Mouse (Mus musculus) urinary bladder, adult 18-20 months (tissue): ENCODE data around the gene Isy1.
A peak's percentile ranks its signal among the peaks of the same experiment; 100 is the strongest.

ENCODE experiments used
- DNase-seq, 2 experiments: peaks; one replicate each; pipeline ENCODE4 v3.0.0; 2022; ENCODE audit warnings: low spot score in 2 of 2, mixed read lengths in 2 of 2

The Isy1 gene

GRCm38 (mm10) chr6:87805448-87805847, 33.1 kb downstream of the Isy1 start:
- DNase-seq: no peak

GRCm38 (mm10) chr6:87804886-87805285, 33.7 kb downstream of the Isy1 start:
- no peak for DNase-seq

DNA sequence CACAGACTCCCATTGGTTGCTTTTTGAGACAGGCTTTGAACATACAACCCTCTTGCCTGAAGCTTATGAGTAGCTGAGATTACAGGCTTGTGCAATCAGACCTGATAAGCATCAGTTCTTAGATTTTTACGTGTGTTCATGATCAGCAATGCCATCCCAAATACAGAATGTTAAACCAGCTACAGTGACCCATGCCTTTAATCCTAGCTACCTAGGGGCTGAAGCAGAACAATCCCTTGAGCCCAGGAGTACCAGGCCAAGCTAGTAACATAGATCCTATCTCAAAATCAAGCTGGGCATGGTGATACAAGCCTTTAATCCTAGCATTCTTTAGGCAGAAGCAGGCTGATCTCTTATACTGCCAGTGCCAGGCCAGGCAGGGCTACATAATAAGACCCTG, 34.6 kb downstream of the Isy1 start:
- no peak for DNase-seq

DNA sequence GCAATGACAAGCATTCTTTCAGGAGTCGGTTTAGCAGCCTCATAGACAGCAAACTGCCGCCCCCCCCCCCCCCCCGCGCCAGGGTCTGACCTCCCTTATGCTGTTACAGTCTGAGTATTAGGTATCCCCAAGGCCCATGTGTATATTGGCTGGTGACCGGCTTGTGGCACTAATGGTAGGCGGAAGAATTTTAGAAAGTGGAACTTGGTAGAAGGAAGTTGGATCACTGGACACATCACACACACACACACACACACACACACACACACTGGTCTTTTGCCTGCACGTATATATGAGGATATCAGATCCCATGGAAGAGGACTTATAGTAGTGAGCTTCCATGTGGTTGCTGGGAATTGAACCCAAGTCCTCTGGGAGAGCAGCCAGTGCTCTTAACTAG, 36.1 kb downstream of the Isy1 start:
- DNase-seq: no peak

DNA sequence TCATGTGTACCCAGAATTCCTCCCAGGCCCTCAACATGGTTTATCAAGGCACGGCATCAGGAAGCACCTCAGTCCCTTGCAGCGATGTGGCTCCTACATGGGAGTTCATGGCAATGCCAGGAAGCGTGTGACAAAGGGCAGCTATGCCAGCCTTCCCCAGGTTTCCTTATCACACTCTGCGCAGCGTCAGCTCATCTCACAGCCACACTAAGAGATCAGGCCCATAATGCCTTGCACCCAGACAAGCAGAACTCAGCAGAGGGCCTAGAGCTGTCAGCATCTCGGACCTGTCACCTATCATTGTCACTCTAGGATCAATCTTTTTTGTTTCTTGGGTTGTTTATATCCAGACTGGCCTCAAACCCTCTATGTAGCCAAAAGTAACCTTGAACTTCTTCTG, 39.0 kb downstream of the Isy1 start:
- DNase-seq: no peak

GRCm38 (mm10) chr6:87797321-87797720, 41.3 kb downstream of the Isy1 start:
- no peak for DNase-seq

DNA sequence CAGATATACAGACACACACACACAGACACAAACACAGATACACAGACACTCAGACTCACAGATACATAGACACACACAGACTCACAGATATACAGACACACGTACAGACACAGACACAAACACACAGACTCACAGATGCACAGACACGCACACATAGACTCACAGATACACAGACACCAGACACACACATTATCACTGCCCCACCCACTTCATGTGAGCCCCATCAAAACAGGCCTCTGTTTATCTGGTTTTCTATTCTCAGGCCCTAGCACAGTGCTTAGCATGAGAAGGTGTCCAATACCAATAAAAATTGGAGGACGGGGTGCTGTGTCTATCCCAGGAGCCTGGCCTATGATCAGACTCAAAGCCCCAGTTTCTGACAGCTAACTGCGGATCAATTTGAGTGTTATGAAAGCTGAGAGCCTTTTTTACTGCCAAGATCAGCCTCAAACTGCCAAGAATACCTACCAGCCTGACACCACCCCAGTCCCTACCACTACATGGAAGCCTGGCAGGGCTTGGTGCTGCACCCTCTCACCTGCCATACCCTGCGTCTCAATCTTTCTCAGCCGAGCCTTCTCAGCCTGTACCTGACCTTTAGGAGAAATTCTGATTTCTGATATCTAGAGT, 42.2 kb downstream of the Isy1 start:
- DNase-seq: no peak

- no peak for DNase-seq
Measured at GRCm38 (mm10) chr6:87795385-87796150, 43.0 kb downstream of the Isy1 start.

GRCm38 (mm10) chr6:87793821-87794510, 44.6 kb downstream of the Isy1 start:
- no peak for DNase-seq

GRCm38 (mm10) chr6:87791826-87792225, 46.8 kb downstream of the Isy1 start:
- no peak for DNase-seq

DNA sequence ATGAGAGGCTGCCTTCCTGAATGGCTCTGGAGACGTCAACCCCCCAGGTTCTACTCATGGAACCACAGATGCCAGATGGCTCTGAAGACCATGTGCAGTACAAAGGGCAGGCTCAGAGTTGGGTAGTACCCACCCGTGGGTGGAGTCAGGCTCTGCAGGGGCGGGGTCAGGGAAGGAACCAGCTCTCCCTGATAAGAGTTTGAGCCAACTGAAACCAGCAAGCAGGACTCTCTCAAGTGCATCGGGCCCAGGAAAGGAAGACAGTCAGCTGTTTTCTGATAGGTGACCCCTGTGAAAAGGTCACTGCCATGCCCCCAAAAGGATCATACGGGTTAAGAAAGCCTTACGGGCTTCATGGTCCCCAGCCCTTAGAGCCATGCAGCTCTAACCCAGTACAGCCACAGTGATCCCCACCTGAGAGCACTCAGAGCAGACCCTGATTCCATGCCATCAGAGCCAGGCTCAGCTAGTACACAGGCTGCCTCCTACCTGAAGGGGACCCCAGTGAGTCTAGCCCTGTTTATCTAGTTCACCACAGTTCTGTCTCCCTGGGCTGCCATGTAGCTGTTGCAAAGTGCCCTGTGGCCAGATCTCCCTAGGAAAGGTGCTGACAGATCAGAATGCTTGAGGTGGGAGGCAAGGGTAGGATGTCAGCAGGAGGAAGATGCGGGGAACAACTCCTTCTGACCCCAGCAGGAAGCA, 47.7 kb downstream of the Isy1 start:
- no peak for DNase-seq

DNA sequence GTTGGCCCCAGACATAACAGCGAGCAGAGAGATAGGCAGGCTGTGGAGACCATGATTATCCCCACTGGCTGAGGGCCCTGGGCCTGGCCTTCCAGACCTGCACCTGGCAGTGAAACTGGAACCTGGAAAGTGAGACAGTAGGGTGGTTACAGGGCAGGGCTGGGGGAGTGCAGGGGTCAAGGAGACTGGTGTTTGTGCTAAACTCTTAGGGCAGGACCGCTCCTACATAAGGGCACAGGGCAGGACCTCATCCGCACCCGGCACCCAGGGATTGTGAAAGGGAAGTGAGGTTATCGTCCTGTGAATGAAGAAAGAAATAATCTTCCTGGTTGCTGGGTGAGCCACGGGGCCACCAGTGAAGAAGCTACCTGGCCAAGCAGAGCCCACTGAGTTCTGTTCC, 48.8 kb downstream of the Isy1 start:
- no peak for DNase-seq

GRCm38 (mm10) chr6:87788896-87789587, 49.6 kb downstream of the Isy1 start:
- peak in 1 of 2 experiments; percentile 38 for DNase-seq

DNA sequence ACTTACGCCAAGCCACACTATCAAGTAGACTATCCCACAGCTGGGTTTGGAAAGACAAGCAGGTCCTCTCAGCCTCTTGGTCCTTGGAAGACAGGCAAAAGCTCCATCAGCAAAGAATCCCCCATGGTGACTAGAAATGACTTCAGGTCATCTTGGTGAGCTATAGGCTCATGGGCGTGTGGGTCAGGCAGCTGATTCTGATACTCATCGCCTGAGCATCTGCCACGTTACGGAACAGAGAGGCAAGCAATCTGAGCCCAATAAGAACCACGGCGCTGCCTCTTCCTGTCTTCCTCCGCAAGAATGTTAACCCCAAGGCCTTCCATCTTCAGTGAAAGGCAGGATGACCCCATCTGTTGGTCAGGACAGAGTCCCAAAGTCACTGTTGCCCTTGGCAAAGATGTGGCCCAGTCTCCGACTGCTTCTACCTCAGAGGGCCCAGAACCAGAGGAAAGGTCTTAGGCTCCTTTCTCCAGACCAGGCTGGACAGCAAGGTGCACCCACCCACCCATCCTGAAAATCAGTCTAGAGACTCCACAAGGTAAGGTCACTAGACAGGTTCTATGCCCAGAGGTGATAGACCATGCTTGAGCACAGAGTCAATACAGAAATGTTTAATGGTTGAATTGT, 50.2 kb downstream of the Isy1 start:
- no peak for DNase-seq

GRCm38 (mm10) chr6:87787108-87787890, 51.3 kb downstream of the Isy1 start:
- peak in 1 of 2 experiments; percentile 0 for DNase-seq

DNA sequence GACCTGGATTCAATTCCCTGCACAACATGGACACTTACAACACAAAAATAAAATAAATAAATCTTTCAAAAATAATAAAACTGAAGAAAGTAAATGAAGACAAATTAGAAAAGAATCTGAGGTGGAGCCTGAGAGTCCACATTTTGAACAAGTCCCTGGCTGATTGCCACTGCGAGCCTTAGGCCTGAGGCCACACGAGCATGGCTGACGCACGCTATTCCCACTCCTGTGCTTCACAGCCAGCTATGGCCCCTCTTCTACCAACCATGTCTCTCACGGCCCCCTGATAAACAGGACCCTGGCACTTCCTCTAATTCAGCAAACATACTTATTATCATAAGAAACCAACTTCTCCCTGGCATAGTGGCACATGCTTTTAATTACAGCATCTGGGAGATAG, 52.0 kb downstream of the Isy1 start:
- DNase-seq: no peak

DNA sequence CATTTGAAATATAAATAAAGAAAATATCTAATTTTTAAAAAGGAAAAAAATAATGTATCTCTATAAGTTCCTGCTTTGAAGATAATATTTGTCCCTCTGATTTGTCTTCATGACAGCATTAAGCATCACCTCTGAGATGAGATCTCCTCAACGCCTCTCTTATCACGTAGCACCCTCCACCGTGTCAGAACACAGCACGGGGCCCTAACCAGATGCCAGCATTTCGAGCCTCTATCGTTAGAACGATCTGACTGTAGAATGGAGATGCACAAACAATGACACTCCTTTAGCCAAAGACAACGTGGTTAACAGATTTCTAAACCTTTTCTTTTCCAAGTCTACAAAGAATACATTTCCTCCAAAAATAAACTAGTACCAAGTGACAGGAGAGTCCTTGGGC, 54.6 kb downstream of the Isy1 start:
- DNase-seq: no peak

- no peak for DNase-seq
Measured at GRCm38 (mm10) chr6:87780546-87781301, 57.9 kb downstream of the Isy1 start.
